Mouse (Mus musculus) naive thymus-derived CD4-positive, alpha-beta T cell, adult 2 months (primary cell): ENCODE results near the gene Apex2.
A peak's percentile ranks its signal among the peaks of the same experiment; 100 is the strongest.
"Not testable (repeated sequence)": the region's sequence is repeated elsewhere in the genome, so short reads cannot be mapped to it uniquely, and the experiment has no call there.

Experiments used
- DNase-seq: peaks from one replicate; pipeline ENCODE4 v3.0.0-alpha.2; 2011; ENCODE audit warnings: low read depth

Gene Apex2

GRCm38 (mm10) chrX:150487811-150488210, 101.9 kb downstream of the Apex2 start:
- not testable (repeated sequence) for DNase-seq

- not testable (repeated sequence) for DNase-seq
Observed at GRCm38 (mm10) chrX:150486314-150487030, 103.2 kb downstream of the Apex2 start.

GRCm38 (mm10) chrX:150477854-150478780, 111.6 kb downstream of the Apex2 start:
- DNase-seq = peak; percentile 92

- no peak for DNase-seq
Observed at GRCm38 (mm10) chrX:150471416-150471815, 118.3 kb downstream of the Apex2 start.
